Mouse (Mus musculus) midbrain, postnatal 0 days (tissue): ENCODE measurements at regions not wholly inside any gene's neighbourhood (a gene's known extent, or its start where the extent isn't known, plus 50 kb on each side); places are given as distances from the start of the nearest gene placed in this dataset.

Source experiments
- ATAC-seq: fragments of 200-750 bp; cut with Nextera tagmentation; 2 replicates; pipeline ENCODE4 v1.8.0; 2017; ENCODE audit warnings: moderate number of reproducible peaks, mild to moderate bottlenecking, moderate TSS enrichment, moderate library complexity; ENCODE audit not compliant: low FRiP score
- DNase-seq: peaks from one replicate; pipeline ENCODE4 v3.0.0-alpha.2; 2015; ENCODE audit warnings: low spot score
- H3K27ac ChIP-seq: fragments of 300-500 bp; sonication (generic); 2 replicates; pipeline ENCODE4 v1.5.1; 2014; ENCODE audit warnings: low read depth, mild to moderate bottlenecking, low read length, mixed read lengths
- H3K27me3 ChIP-seq: fragments of 300-500 bp; sonication (generic); 2 replicates; pipeline ENCODE4 v1.6.1; 2014; ENCODE audit warnings: low read length, control low read depth, mixed read lengths; ENCODE audit not compliant: insufficient read depth
- H3K36me3 ChIP-seq: fragments of 300-500 bp; sonication (generic); 2 replicates; pipeline ENCODE4 v1.6.1; 2014; ENCODE audit warnings: low read length, control low read depth, mixed read lengths; ENCODE audit not compliant: insufficient read depth
- H3K4me1 ChIP-seq: fragments of 300-500 bp; sonication (generic); 2 replicates; pipeline ENCODE4 v1.6.1; 2014; ENCODE audit warnings: mild to moderate bottlenecking, control low read depth, antibody characterized with exemption, low read length, mixed read lengths; ENCODE audit not compliant: insufficient read depth
- H3K4me2 ChIP-seq: fragments of 300-500 bp; sonication (generic); 2 replicates; pipeline ENCODE4 v1.6.1; 2014; ENCODE audit warnings: low read depth, mild to moderate bottlenecking, low read length, mixed read lengths; ENCODE audit not compliant: poor library complexity, severe bottlenecking
- H3K4me3 ChIP-seq: fragments of 300-500 bp; sonication (generic); 2 replicates; pipeline ENCODE4 v1.5.1; 2014; ENCODE audit warnings: low read depth, mild to moderate bottlenecking, low read length, moderate library complexity
- H3K9ac ChIP-seq: fragments of 300-500 bp; sonication (generic); replicated peaks from 2 replicates; pipeline ENCODE4 v1.6.1; 2014; ENCODE audit warnings: mild to moderate bottlenecking, low read length, moderate library complexity, mixed read lengths; ENCODE audit not compliant: poor library complexity, severe bottlenecking
- H3K9me3 ChIP-seq: fragments of 300-500 bp; sonication (generic); 2 replicates; pipeline ENCODE4 v1.6.1; 2016; ENCODE audit warnings: low read length, control low read depth
- CTCF ChIP-seq: IDR thresholded peaks from 2 replicates; pipeline ENCODE4 v1.5.1; 2016; ENCODE audit warnings: antibody characterized with exemption, mild to moderate bottlenecking
- WGBS: fragments of 180-500 bp; shearing (Covaris S2); extraction: QIAGEN DNeasy Blood & Tissue Kit; methylation state at CpG from one replicate; pipeline ENCODE4 v1.1.7; 2014; 5-methylcytosine and 5-hydroxymethylcytosine counted together

DNA sequence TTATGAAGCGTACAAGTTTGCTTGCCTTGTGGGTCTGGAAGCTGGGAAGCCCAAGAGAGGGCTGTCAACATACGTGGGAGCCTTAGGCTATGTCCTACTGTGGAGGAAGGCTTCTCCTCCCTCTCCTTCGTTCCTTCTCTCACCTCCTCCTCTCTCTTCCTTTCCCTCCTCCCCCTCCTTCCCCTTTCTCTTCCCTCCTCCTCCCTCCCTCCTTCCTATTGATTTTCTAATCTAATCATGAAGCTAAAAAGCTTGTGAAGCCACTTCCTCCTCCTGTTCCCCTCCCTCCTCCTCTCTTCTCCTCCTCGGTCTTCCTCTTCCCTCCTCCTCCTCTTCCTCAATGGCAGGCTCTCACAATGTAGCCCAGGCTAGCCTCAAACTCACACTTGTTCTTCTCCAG, 91.7 kb upstream of the Med13l start:
- Histone ChIP-seq H3K4me3 (no peak overlapping the region), H3K4me1 (peaks cover 5% of the 10 kb centered on the region; the same call in 1 of the 2 replicates), H3K27ac (no peak overlapping the region), H3K4me2 (no peak overlapping the region), H3K9me3 (no peaks in the 10 kb centered on the region), H3K27me3 (0 out of 2 replicates have a peak, but pooled peaks cover 5% of the 10 kb centered on the region), H3K9ac (no peak overlapping the region), H3K36me3 (no peaks in the 10 kb centered on the region)
- ATAC-seq (no peak), DNase-seq (no peak)
- TF ChIP-seq CTCF: no peak
- 65% methylated on average over 4 of the region's 4 CpGs for WGBS

GRCm38 (mm10) chr5:118471569-118471968, 88.9 kb upstream of the Med13l start:
- ATAC-seq: no peak
- Histone ChIP-seq H3K27me3 (no peaks in the 10 kb centered on the region), H3K4me2 (no peak overlapping the region), H3K4me3 (no peak overlapping the region), H3K9ac (no peak overlapping the region), H3K27ac (no peak overlapping the region), H3K4me1 (no peaks in the 10 kb centered on the region), H3K36me3 (no peaks in the 10 kb centered on the region), H3K9me3 (no peaks in the 10 kb centered on the region)
- no peak for DNase-seq
- no peak for TF ChIP-seq CTCF
- WGBS: 57% methylated on average over 5 of the region's 5 CpGs

- ATAC-seq: no peak
- TF ChIP-seq CTCF: no peak
- 92% methylated on average over 10 of the region's 10 CpGs for WGBS
- Histone ChIP-seq H3K9ac (no peak overlapping the region), H3K36me3 (no peaks in the 10 kb centered on the region), H3K4me3 (no peak overlapping the region), H3K27ac (no peak overlapping the region), H3K4me1 (no peaks in the 10 kb centered on the region), H3K4me2 (no peak overlapping the region), H3K9me3 (no peaks in the 10 kb centered on the region), H3K27me3 (no peaks in the 10 kb centered on the region)
- no peak for DNase-seq
Observed at GRCm38 (mm10) chr5:118472291-118472690, 88.2 kb upstream of the Med13l start.

DNA sequence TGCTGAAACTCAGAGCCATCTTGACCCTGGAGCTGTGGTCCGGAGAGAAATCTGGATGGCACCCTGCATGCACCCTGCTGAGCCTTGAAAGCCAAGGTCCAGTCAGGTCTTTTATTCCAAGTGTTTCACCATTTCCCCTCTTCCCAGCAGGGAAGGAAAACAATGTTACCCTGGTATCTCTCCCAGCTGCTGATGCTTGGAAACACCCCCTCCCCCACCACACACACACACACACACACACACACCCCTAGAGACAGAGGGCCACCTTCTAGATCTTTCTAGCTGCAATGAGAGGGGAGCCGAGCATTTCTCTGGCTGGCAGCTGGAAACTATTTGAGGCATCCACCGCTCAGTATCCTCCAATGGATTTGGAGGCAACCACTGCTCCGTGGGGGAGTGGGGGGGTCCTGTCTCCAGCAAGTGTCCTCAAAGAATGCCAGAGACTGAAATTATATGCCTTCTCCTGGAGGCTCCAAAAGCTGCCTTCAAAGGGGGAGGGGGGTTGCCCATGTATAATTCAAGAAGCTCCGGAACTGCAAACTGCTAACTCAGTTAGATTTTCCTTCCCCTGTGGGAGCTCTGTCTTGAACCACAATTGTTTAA, 87.2 kb upstream of the Med13l start:
- no peaks in the 10 kb centered on the region for H3K27me3 ChIP-seq
- H3K27ac ChIP-seq: no peak overlapping the region
- no peaks in the 10 kb centered on the region for H3K36me3 ChIP-seq
- ATAC-seq (no peak), DNase-seq (no peak)
- no peak overlapping the region for H3K4me2 ChIP-seq
- whole genome bisulfite sequencing: 29% methylated on average over 5 of the region's 5 CpGs
- H3K4me1 ChIP-seq: no peaks in the 10 kb centered on the region
- H3K9ac ChIP-seq: no peak overlapping the region
- H3K9me3 ChIP-seq: no peaks in the 10 kb centered on the region
- no peak overlapping the region for H3K4me3 ChIP-seq
- TF ChIP-seq CTCF: no peak

DNA sequence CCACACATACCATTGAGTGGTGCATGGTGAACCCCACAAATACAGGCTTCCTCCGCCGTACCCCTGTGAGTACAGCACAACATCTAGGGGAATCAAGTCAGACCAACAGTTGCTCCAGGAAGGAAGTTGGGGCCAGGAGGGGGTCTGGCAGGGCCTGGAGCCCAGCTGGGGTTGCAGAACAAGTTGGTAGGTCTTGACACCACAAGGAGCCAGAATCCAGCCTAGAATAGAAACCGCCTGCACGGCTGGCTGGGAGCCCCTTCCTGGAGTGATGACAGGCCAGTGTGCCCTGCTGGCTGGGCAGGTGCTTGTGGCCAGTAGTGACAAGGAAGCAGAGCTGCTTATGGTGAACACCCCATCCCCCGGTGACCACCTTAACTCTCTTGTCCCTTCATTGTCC, 83.9 kb upstream of the Med13l start:
- no peaks in the 10 kb centered on the region for H3K4me1 ChIP-seq
- TF ChIP-seq CTCF: no peak
- ATAC-seq: no peak
- no peaks in the 10 kb centered on the region for H3K27me3 ChIP-seq
- no peaks in the 10 kb centered on the region for H3K9me3 ChIP-seq
- no peaks in the 10 kb centered on the region for H3K36me3 ChIP-seq
- no peak overlapping the region for H3K4me2 ChIP-seq
- DNase-seq: no peak
- no peak overlapping the region for H3K9ac ChIP-seq
- H3K4me3 ChIP-seq: no peak overlapping the region
- no peak overlapping the region for H3K27ac ChIP-seq
- WGBS: 91% methylated on average over 5 of the region's 5 CpGs

GRCm38 (mm10) chr5:118477131-118478119, 83.1 kb upstream of the Med13l start:
- no peaks in the 10 kb centered on the region for H3K9me3 ChIP-seq
- no peaks in the 10 kb centered on the region for H3K4me1 ChIP-seq
- no peak overlapping the region for H3K9ac ChIP-seq
- no peak for ATAC-seq
- H3K27me3 ChIP-seq: no peaks in the 10 kb centered on the region
- H3K4me3 ChIP-seq: peak overlapping the region; percentile 19; the same call in 1 of the 2 replicates
- H3K36me3 ChIP-seq: no peaks in the 10 kb centered on the region
- H3K4me2 ChIP-seq: peak overlapping the region; percentile 42; the same call in 1 of the 2 replicates
- no peak overlapping the region for H3K27ac ChIP-seq
- WGBS: 56% methylated on average over 19 of the region's 19 CpGs
- DNase-seq: no peak
- no peak for TF ChIP-seq CTCF
